In the genomic region with DNA sequence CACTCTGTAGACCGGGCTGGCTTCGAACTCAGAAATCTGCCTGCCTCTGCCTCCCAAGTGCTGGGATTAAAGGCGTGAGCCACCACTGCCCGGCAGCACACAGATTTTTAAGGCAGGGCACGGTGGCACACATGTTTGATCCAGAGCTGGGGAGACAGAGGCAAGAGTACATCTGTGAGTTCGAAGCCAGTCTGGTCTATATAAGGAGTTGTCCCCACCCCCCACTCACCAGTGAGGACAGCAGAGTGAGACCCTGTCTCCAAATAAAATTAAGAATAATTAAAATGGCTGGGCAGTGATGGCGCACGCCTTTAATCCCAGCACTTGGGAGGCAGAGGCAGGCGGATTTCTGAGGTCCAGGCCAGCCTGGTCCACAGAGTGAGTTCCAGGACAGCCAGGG, we compare ENCODE assay signal across 10 mouse cellular contexts. TPM values are rescaled to one million over a fixed set of nuclear protein-coding genes. Genes with fewer than 3 reads are reported as not detected.
DNase-seq lines count a peak whose midpoint lies in the region; ATAC-seq and TF ChIP-seq lines count a peak whose summit lies in the region.
"Not testable (repeated sequence)": the region's sequence is repeated elsewhere in the genome, so short reads cannot be mapped to it uniquely, and the experiment has no call there.
"Had no signal": no experiment of that assay in that cellular context is flagged by ENCODE, and none has a peak within 500 bp of the region (broad histone marks: within the 10 kb centered on the region; RNA-seq: fewer than 3 reads in every experiment).

No protein-coding gene starts in this region.

- WGBS in forebrain, embryonic 12.5 days: 72% methylated on average over 9 of the region's 9 CpGs
- WGBS in heart, embryonic 16.5 days: 62% methylated on average over 9 of the region's 9 CpGs
- WGBS in kidney, adult 2 months: 68% methylated on average over 9 of the region's 9 CpGs
- WGBS in limb, embryonic 13.5 days: 65% methylated on average over 9 of the region's 9 CpGs
- WGBS in macrophage (ENCODE audit: missing documents): 59% methylated on average over 9 of the region's 9 CpGs
- WGBS in neural tube, embryonic 15.5 days: 67% methylated on average over 9 of the region's 9 CpGs

- H3K27me3 ChIP-seq in C2C12 (ENCODE audit: control insufficient read depth, insufficient read depth, insufficient read length); forebrain, embryonic 12.5 days; heart, embryonic 16.5 days (ENCODE audit: control insufficient read depth, insufficient read depth, low read length); kidney, adult 2 months (replicated peaks; ENCODE audit: control insufficient read depth, insufficient read depth, low read length); limb, embryonic 13.5 days; neural tube, embryonic 15.5 days (replicated peaks): not testable (repeated sequence)

- peaks cover 27% of the 10 kb centered on the region for H3K79me3 ChIP-seq in C2C12 (ENCODE audit: low read depth)

- peak; percentile 75 for DNase-seq in cerebellum, adult 11-12 months
- not testable (repeated sequence) for DNase-seq in kidney, adult 2 months

- peak overlapping the region; percentile 42 for H3K4me2 ChIP-seq in forebrain, embryonic 12.5 days
- peak overlapping the region; percentile 59 for H3K4me2 ChIP-seq in heart, embryonic 16.5 days (ENCODE audit: low read depth, low read length)
- peak overlapping the region; percentile 52 for H3K4me2 ChIP-seq in limb, embryonic 13.5 days (replicated peaks)
- peak overlapping the region; percentile 88 for H3K4me2 ChIP-seq in neural tube, embryonic 15.5 days

- H3K4me1 ChIP-seq in forebrain, embryonic 12.5 days: peaks cover 47% of the 10 kb centered on the region
- H3K4me1 ChIP-seq in heart, embryonic 16.5 days (ENCODE audit: control insufficient read depth, insufficient read depth, low read length): peaks cover 29% of the 10 kb centered on the region
- peaks cover 23% of the 10 kb centered on the region for H3K4me1 ChIP-seq in kidney, adult 2 months (ENCODE audit: control insufficient read depth, insufficient read depth, low read length)
- H3K4me1 ChIP-seq in limb, embryonic 13.5 days: peaks cover 42% of the 10 kb centered on the region
- peaks cover 53% of the 10 kb centered on the region for H3K4me1 ChIP-seq in neural tube, embryonic 15.5 days

- not testable (repeated sequence) for H3K9me3 ChIP-seq in forebrain, embryonic 12.5 days; heart, embryonic 16.5 days (replicated peaks; ENCODE audit: control insufficient read depth, low read length); limb, embryonic 13.5 days; neural tube, embryonic 15.5 days (replicated peaks)

- H3K9ac ChIP-seq in forebrain, embryonic 12.5 days; heart, embryonic 16.5 days (ENCODE audit: low read length); limb, embryonic 13.5 days; neural tube, embryonic 15.5 days (replicated peaks): not testable (repeated sequence)

- not testable (repeated sequence) for H3ac ChIP-seq in C2C12 (ENCODE audit: control insufficient read depth, insufficient read length, low read depth)

- not testable (repeated sequence) for ATAC-seq in forebrain, embryonic 12.5 days (ENCODE audit: low FRiP score); heart, embryonic 16.5 days (replicated peaks; ENCODE audit: extremely low read depth, insufficient read depth, low FRiP score); limb, embryonic 13.5 days (ENCODE audit: low FRiP score, low read depth); neural tube, embryonic 15.5 days (ENCODE audit: low FRiP score)

- peak overlapping the region; percentile 59; the same call in 1 of the 2 replicates for H3K27ac ChIP-seq in forebrain, embryonic 12.5 days
- H3K27ac ChIP-seq in heart, embryonic 16.5 days (ENCODE audit: low read length): peak overlapping the region; percentile 78
- H3K27ac ChIP-seq in kidney, adult 2 months (ENCODE audit: insufficient read depth, low read depth, low read length): peak overlapping the region; percentile 65
- not testable (repeated sequence) for H3K27ac ChIP-seq in limb, embryonic 13.5 days
- peak overlapping the region; percentile 63 for H3K27ac ChIP-seq in macrophage
- H3K27ac ChIP-seq in neural tube, embryonic 15.5 days (replicated peaks): 0 out of 2 replicates have a peak overlapping the region, but pooled peaks have one; percentile 37

- TF ChIP-seq CTCF in C2C12 (IDR thresholded peaks at IDR 0.05; ENCODE audit: control insufficient read depth, insufficient read depth, insufficient read length); kidney, adult 2 months (conservative IDR thresholded peaks at IDR 0.05; ENCODE audit: insufficient read depth, insufficient read length, low read depth, low read length): not testable (repeated sequence)

- H3K36me3 ChIP-seq in C2C12 (ENCODE audit: control insufficient read depth, insufficient read depth): peaks cover 16% of the 10 kb centered on the region
- peaks cover 13% of the 10 kb centered on the region for H3K36me3 ChIP-seq in forebrain, embryonic 12.5 days (replicated peaks)
- H3K36me3 ChIP-seq in heart, embryonic 16.5 days (ENCODE audit: control insufficient read depth, insufficient read depth); kidney, adult 2 months (ENCODE audit: control insufficient read depth, insufficient read depth, low read length); macrophage (ENCODE audit: inconsistent target): not testable (repeated sequence)
- H3K36me3 ChIP-seq in limb, embryonic 13.5 days: peaks cover 14% of the 10 kb centered on the region
- H3K36me3 ChIP-seq in neural tube, embryonic 15.5 days: peaks cover 11% of the 10 kb centered on the region

- TF ChIP-seq POLR2A in kidney, adult 2 months (IDR thresholded peaks at IDR 0.05; ENCODE audit: low read depth, low read length): not testable (repeated sequence)

- H3K4me3 ChIP-seq in C2C12 (ENCODE audit: insufficient read depth, poor library complexity, severe bottlenecking) (peak overlapping the region; percentile 11), macrophage (ENCODE audit: inconsistent target) (peak overlapping the region; percentile 40)
- H3K4me3 ChIP-seq in forebrain, embryonic 12.5 days (replicated peaks): peak overlapping the region; percentile 91; the same call in 1 of the 2 replicates
- H3K4me3 ChIP-seq in heart, embryonic 16.5 days (ENCODE audit: low read length): peak overlapping the region; percentile 31
- H3K4me3 ChIP-seq in kidney, adult 2 months (ENCODE audit: insufficient read depth, low read depth, low read length): not testable (repeated sequence)
- peak overlapping the region; percentile 90 for H3K4me3 ChIP-seq in limb, embryonic 13.5 days
- H3K4me3 ChIP-seq in neural tube, embryonic 15.5 days (replicated peaks): peak overlapping the region; percentile 86

- peaks cover 44% of the 10 kb centered on the region for H3K79me2 ChIP-seq in C2C12 (ENCODE audit: control insufficient read depth, insufficient read depth)
- H3K79me2 ChIP-seq in macrophage (ENCODE audit: inconsistent target): peaks cover 35% of the 10 kb centered on the region

RNA-seq across cellular contexts. Expression of a gene that starts 1.1 kb away (rescaled TPM):
- polyA plus RNA-seq in C2C12 (2012; fragmentation: generic; extraction: Trizol) (64.5 TPM), macrophage (2018) (26.3 to 28.1 TPM (median 28.1 TPM) in 3 replicates)
- polyA plus RNA-seq in forebrain, embryonic 12.5 days (2016; fragmentation: Nextera tagmentation; extraction: Ambion mirVana): 183 and 188 TPM in 2 replicates
- polyA plus RNA-seq in heart, embryonic 16.5 days (2015; fragmentation: Nextera tagmentation; extraction: Ambion mirVana): 82.7 and 88.3 TPM in 2 replicates
- polyA plus RNA-seq in kidney, adult 2 months (2012; rRNA removed): 29.1 and 33.5 TPM in 2 replicates
- 152 and 156 TPM in 2 replicates for polyA plus RNA-seq in limb, embryonic 13.5 days (2015; fragmentation: Nextera tagmentation; extraction: Ambion mirVana)
- total RNA-seq in macrophage (2018; cell fraction: chromatin; rRNA removed): 100 to 1,000 TPM in 22 of 26 experiments, 10 to 100 TPM in 4; 60.0 to 238 (median 168) TPM
- 10 to 100 TPM; 15.6 to 29.6 (median 21.2) TPM for total RNA-seq in macrophage (2018; cell fraction: cytosol; rRNA removed)
- 100 to 1,000 TPM in 4 of 26 experiments, 10 to 100 TPM in 22; 23.6 to 138 (median 58.0) TPM for total RNA-seq in macrophage (2018; cell fraction: nucleus; rRNA removed)
- 124 and 134 TPM in 2 replicates for polyA plus RNA-seq in neural tube, embryonic 15.5 days (2015; fragmentation: Nextera tagmentation; extraction: Ambion mirVana)

RNA-seq across cellular contexts. Expression of a gene that starts 3.5 kb away (rescaled TPM):
- polyA plus RNA-seq in C2C12 (2012; fragmentation: generic; extraction: Trizol): 40.4 TPM
- polyA plus RNA-seq in forebrain, embryonic 12.5 days (2016; fragmentation: Nextera tagmentation; extraction: Ambion mirVana): 49.7 and 50.8 TPM in 2 replicates
- 44.9 and 46.2 TPM in 2 replicates for polyA plus RNA-seq in heart, embryonic 16.5 days (2015; fragmentation: Nextera tagmentation; extraction: Ambion mirVana)
- 75.6 and 90.3 TPM in 2 replicates for polyA plus RNA-seq in kidney, adult 2 months (2012; rRNA removed)
- polyA plus RNA-seq in limb, embryonic 13.5 days (2015; fragmentation: Nextera tagmentation; extraction: Ambion mirVana): 45.3 and 49.4 TPM in 2 replicates
- total RNA-seq in macrophage (2018; cell fraction: chromatin; rRNA removed): 10 to 100 TPM; 24.4 to 88.3 (median 51.3) TPM
- 10 to 100 TPM; 25.7 to 48.8 (median 31.2) TPM for total RNA-seq in macrophage (2018; cell fraction: cytosol; rRNA removed)
- 10 to 100 TPM; 17.0 to 58.2 (median 27.0) TPM for total RNA-seq in macrophage (2018; cell fraction: nucleus; rRNA removed)
- 28.9 to 74.4 TPM (median 41.1 TPM) in 3 replicates for polyA plus RNA-seq in macrophage (2018)
- 65.3 and 79.4 TPM in 2 replicates for polyA plus RNA-seq in neural tube, embryonic 15.5 days (2015; fragmentation: Nextera tagmentation; extraction: Ambion mirVana)

RNA-seq across cellular contexts. Expression of a gene that starts 31.2 kb away (rescaled TPM):
- polyA plus RNA-seq in C2C12 (2012; fragmentation: generic; extraction: Trizol) (3.2 TPM), macrophage (2018) (not detected in 3 replicates)
- 0.06 and 0.18 TPM in 2 replicates for polyA plus RNA-seq in forebrain, embryonic 12.5 days (2016; fragmentation: Nextera tagmentation; extraction: Ambion mirVana)
- 1.7 TPM in 2 replicates for polyA plus RNA-seq in heart, embryonic 16.5 days (2015; fragmentation: Nextera tagmentation; extraction: Ambion mirVana)
- 14.4 and 23.3 TPM in 2 replicates for polyA plus RNA-seq in kidney, adult 2 months (2012; rRNA removed)
- polyA plus RNA-seq in limb, embryonic 13.5 days (2015; fragmentation: Nextera tagmentation; extraction: Ambion mirVana): 0.03 and 0.04 TPM in 2 replicates
- total RNA-seq in macrophage (2018; cell fraction: chromatin; rRNA removed): under 1 TPM in 1 of 26 experiments, not detected in 25; 0.16 TPM
- total RNA-seq in macrophage (2018; cell fraction: cytosol; rRNA removed): not detected
- under 1 TPM in 1 of 26 experiments, not detected in 25; 0.10 TPM for total RNA-seq in macrophage (2018; cell fraction: nucleus; rRNA removed)
- 0.09 and 0.10 TPM in 2 replicates for polyA plus RNA-seq in neural tube, embryonic 15.5 days (2015; fragmentation: Nextera tagmentation; extraction: Ambion mirVana)
- total RNA-seq: megakaryocyte-erythroid progenitor cell, adult 5-6 weeks had no signal
- polyA plus RNA-seq: embryonic facial prominence, embryonic 11.5 days had no signal

RNA-seq across cellular contexts. Expression of a gene that starts 38.1 kb away (rescaled TPM):
- polyA plus RNA-seq in C2C12 (2012; fragmentation: generic; extraction: Trizol) (39.9 TPM), macrophage (2018) (2.5 to 17.1 TPM (median 6.2 TPM) in 3 replicates)
- polyA plus RNA-seq in forebrain, embryonic 12.5 days (2016; fragmentation: Nextera tagmentation; extraction: Ambion mirVana): 39.1 and 43.4 TPM in 2 replicates
- 12.1 and 12.7 TPM in 2 replicates for polyA plus RNA-seq in heart, embryonic 16.5 days (2015; fragmentation: Nextera tagmentation; extraction: Ambion mirVana)
- 1.0 and 1.2 TPM in 2 replicates for polyA plus RNA-seq in kidney, adult 2 months (2012; rRNA removed)
- polyA plus RNA-seq in limb, embryonic 13.5 days (2015; fragmentation: Nextera tagmentation; extraction: Ambion mirVana): 27.4 and 29.0 TPM in 2 replicates
- total RNA-seq in macrophage (2018; cell fraction: chromatin; rRNA removed): 10 to 100 TPM in 3 of 26 experiments, 1 to 10 TPM in 23; 1.3 to 12.4 (median 5.2) TPM
- 1 to 10 TPM; 1.3 to 6.7 (median 3.3) TPM for total RNA-seq in macrophage (2018; cell fraction: cytosol; rRNA removed)
- total RNA-seq in macrophage (2018; cell fraction: nucleus; rRNA removed): 10 to 100 TPM in 2 of 26 experiments, 1 to 10 TPM in 24; 1.6 to 28.4 (median 4.3) TPM
- polyA plus RNA-seq in neural tube, embryonic 15.5 days (2015; fragmentation: Nextera tagmentation; extraction: Ambion mirVana): 4.0 and 10.1 TPM in 2 replicates

RNA-seq across cellular contexts. Expression of a gene that starts 39.0 kb away (rescaled TPM):
- polyA plus RNA-seq in C2C12 (2012; fragmentation: generic; extraction: Trizol) (0.08 TPM), macrophage (2018) (not detected in 3 replicates)
- polyA plus RNA-seq in forebrain, embryonic 12.5 days (2016; fragmentation: Nextera tagmentation; extraction: Ambion mirVana): 0.22 TPM in 1 of 2 replicates, not detected in the other
- 1.6 and 2.7 TPM in 2 replicates for polyA plus RNA-seq in heart, embryonic 16.5 days (2015; fragmentation: Nextera tagmentation; extraction: Ambion mirVana)
- polyA plus RNA-seq in kidney, adult 2 months (2012; rRNA removed): 8.4 and 10.1 TPM in 2 replicates
- polyA plus RNA-seq in limb, embryonic 13.5 days (2015; fragmentation: Nextera tagmentation; extraction: Ambion mirVana): 0.13 TPM in 1 of 2 replicates, not detected in the other
- total RNA-seq in macrophage (2018; cell fraction: chromatin; rRNA removed): not detected
- total RNA-seq in macrophage (2018; cell fraction: cytosol; rRNA removed): not detected
- total RNA-seq in macrophage (2018; cell fraction: nucleus; rRNA removed): not detected
- polyA plus RNA-seq in neural tube, embryonic 15.5 days (2015; fragmentation: Nextera tagmentation; extraction: Ambion mirVana): 2.4 and 2.7 TPM in 2 replicates
- total RNA-seq: megakaryocyte-erythroid progenitor cell, adult 5-6 weeks had no signal
